Mouse (Mus musculus) spleen, postnatal 4 days (tissue): ENCODE results near the gene Kif5c.

ENCODE experiments used
- DNase-seq, 2 experiments: peaks; one replicate each; pipeline ENCODE4 v3.0.0; 2022; ENCODE audit warnings: low spot score in 2 of 2

The Kif5c gene

DNA sequence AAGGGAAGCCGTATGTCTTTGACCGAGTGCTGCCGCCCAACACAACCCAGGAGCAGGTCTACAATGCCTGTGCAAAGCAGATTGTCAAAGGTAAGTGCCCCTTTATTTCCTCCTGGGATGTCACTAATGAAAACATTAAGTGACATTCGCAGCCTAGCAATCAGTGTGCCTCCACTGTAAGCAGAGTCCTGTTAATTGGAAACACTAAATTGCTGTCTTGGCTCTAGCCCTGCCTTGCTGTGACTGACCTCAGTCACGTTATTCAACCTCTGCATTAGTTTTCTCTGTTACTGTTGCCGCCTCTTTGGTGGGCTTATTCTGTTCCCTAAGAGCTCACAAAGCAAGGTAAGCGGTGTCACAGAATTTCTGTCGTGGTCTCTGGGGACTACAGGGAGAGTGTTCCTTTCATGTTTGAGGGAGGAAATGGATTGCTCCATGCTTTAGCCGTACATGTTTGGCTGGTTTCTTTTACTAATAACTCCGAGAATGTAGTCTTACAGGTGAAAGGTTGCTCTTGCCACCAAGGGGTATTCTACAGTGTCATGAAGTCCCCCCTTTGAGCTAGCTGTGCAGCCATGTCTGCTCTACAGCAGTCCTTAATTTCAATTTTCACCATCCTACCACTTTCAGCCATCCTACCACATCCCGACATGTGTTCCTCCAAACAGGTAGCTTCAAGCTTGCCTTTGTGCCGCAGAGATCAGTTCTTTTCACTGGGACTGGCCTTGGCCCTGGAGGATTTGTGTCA lies 52.8 kb downstream of the Kif5c start:
- DNase-seq: no peak

GRCm38 (mm10) chr2:49672501-49672874 lies 53.4 kb downstream of the Kif5c start:
- no peak for DNase-seq

DNA sequence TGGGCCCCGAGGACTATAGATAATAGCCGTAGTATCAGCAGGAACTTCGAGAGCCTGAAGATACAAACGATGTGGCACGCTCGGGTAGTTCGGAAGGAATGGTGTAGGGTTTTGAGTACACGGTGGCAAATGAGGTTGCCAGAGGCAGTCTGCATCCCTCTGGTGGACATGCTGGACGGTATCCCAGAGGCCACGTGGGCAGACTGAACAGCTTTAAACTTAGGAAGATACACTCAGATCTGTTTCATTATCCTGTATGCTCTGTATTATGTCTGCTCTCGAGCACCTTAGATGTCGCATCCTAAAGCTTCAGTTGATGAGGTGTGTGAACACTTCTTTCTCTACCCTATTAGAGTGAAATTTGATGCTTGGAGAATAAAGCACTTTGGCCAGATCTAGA lies 56.9 kb downstream of the Kif5c start:
- no peak for DNase-seq

GRCm38 (mm10) chr2:49678386-49678785 lies 59.3 kb downstream of the Kif5c start:
- DNase-seq: no peak

DNA sequence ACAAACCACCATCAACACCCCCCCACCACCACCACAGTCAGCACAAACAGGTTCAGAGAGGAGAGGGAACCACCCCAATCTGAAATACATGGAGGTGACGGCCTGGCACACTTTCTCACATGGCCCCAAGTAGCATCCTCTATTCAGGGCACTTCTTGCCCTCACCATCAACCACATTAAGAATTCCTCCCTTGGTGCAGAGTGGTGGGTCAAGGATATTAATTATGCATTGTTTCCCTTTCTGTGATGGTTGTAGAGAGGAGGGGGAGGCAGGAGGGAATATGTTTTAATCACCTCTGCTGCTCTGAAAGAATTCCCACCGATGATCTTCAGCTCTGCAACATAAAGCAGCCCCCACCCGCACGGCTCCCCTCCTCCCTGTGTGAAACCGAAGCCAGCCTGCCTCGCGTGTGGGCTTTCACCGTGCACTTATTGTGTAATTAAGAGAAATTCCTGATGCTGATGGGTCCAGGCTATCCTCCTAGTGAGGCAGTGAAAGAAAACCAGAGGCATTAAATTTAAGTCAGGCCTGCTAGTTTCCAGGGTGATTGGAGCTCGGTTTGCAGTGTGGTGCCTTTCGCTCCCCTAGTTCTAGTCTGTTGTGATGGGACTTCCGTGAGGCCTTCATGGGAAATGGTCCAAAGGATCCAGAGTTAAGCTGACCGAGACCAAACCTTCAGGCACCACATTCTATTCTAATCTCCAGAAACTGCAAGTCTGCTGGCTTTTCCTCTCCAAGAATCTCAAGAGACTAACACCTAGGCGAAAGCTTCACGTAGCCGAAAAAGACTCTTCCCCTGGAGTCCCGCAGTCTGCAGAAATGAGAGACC lies 60.3 kb downstream of the Kif5c start:
- no peak for DNase-seq

GRCm38 (mm10) chr2:49682754-49683153 lies 63.7 kb downstream of the Kif5c start:
- no peak for DNase-seq

- no peak for DNase-seq
These were observed 65.7 kb downstream of the Kif5c start for GRCm38 (mm10) chr2:49684808-49685207.

DNA sequence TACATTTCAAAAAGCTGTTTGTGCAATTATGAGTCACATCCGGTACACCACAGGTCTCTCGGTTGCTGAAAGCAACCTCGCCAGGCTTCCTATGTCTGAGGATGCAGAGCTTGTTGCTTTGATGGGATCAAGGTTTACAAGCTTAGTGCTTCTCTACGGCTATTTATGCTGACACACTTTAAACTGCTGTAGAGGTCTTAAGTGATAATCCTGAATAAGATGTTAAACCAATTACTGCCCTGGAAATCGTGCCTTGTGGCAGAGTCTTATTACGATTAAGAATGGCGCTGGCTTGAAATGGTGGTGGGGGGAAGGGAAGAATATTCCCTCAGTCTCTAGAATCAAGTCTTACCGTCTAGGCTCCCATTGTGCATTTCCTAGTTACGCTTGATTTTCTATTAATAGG lies 71.3 kb downstream of the Kif5c start:
- DNase-seq: no peak

GRCm38 (mm10) chr2:49691441-49691840 lies 72.3 kb downstream of the Kif5c start:
- no peak for DNase-seq

DNA sequence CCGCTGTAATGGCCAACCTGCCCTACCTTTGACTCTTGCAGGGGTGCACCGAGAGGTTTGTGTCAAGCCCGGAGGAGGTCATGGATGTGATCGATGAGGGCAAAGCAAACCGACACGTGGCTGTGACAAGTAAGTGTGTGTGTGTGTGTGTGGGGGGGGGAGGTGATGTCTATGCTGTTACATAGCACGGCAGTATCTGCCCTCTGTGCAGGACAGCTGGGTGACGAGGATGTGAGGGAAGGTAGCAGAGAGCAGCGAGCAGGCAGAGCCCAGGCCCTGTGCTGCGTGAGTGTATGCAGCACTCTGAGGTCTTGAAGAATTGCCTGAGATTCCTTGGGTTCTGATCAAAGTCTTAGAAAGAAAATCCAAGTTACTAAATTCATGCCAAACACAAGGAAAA lies 75.6 kb downstream of the Kif5c start:
- no peak for DNase-seq

DNA sequence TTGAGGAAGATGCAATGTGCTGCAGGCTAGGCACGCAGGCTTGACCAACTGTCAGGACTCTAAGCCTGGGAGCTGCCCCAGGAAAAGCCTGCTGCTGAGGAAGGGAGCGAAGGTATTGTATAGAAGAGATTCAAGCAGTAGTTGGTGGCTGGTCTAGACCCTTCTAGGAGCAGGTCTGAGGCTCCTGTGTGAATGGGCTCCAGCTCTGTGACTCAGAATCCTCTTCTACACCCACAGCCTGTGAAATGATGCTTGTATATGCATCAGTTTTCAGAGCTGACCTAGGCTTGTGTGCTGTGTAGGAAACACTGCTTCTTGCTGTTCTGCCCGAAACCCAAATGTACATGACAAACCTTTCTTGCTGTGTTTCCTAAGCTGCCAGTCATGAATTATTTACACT lies 76.4 kb downstream of the Kif5c start:
- DNase-seq: no peak

GRCm38 (mm10) chr2:49698851-49699250 lies 79.8 kb downstream of the Kif5c start:
- no peak for DNase-seq

DNA sequence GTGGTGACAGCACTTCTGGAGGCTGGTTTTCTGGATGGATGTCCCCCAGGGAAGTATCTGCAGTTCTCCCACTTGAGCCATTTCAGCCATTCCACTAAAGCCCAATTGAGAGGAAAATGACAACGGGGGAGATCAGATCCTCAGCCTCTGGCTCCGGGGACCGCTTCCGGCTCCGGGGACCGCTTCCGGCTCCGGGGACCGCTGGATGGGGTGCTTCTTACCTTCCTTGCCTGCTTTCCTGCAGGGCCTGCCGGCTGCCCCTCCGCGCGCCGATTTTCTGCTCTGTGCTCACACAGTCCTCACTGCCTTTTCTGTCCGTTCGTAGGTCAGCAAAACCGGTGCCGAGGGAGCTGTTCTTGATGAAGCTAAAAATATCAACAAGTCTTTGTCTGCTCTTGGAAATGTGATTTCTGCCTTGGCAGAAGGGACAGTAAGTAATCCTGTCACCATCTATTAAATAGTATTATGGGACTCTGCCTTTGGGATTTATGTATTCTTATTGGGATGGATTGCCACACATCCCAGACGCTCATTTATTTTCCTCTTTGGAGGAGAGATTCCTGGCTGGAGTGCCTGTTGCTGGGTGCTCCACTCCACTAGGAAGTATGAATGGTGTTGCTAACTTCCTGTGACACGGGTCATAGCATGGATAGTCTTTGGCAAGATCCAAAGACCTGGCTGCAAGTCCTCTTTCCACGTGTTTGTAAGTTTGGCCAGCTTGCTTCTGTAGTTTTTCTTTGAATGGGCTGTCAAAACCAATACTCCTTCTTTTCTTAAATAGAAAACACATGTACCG lies 81.3 kb downstream of the Kif5c start:
- DNase-seq: no peak

- DNase-seq: no peak
These were observed 91.1 kb downstream of the Kif5c start for GRCm38 (mm10) chr2:49710223-49710622.

- no peak for DNase-seq
These were observed 92.6 kb downstream of the Kif5c start for GRCm38 (mm10) chr2:49711693-49712092.

DNA sequence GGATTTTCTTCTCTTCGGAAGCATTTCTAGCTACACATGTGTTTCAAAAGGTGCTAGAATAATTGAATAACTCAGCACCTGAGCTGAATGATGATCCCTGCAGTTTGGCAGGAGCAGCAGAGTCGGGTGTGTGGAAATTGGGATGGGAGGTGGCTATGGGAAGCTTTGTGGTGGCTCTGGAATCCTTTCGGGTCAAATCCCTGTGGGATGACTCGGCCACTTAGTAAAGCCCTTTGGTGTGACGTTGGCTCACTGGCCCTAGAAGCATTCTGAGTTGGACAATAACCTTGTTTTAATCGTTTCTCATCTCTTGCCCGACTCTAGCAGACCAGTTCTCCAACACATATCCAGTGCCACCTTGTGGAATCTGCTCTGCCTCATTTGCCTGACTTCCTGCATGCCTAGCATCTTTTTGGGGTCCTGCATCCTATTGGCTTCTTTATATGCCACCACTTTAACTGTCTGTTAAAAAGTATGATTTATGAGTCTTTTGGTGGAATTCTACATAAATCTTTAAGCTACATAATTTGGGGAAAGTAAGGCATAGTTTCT lies 93.3 kb downstream of the Kif5c start:
- no peak for DNase-seq

DNA sequence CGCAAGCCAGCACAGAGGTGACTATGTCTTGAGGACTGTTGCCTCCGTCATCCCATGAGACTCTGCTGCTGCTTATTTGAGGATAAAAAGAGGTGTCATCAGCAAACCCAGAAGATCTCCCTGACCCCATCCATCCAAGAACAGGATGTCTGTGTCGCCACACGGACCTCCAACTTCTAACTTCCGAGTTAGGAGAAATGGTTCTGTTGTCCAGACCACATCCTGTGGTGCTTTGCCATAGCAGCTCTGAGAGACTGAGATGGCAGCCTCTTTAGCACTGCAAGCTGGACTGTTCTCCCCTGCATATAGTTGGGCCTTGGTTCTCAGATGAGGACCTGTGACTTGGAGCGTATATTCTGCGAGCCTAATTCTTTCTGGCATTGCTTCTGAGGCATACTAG lies 97.4 kb downstream of the Kif5c start:
- DNase-seq: no peak

GRCm38 (mm10) chr2:49717437-49718116 lies 98.5 kb downstream of the Kif5c start:
- DNase-seq: no peak

GRCm38 (mm10) chr2:49718492-49718891 lies 99.4 kb downstream of the Kif5c start:
- no peak for DNase-seq

DNA sequence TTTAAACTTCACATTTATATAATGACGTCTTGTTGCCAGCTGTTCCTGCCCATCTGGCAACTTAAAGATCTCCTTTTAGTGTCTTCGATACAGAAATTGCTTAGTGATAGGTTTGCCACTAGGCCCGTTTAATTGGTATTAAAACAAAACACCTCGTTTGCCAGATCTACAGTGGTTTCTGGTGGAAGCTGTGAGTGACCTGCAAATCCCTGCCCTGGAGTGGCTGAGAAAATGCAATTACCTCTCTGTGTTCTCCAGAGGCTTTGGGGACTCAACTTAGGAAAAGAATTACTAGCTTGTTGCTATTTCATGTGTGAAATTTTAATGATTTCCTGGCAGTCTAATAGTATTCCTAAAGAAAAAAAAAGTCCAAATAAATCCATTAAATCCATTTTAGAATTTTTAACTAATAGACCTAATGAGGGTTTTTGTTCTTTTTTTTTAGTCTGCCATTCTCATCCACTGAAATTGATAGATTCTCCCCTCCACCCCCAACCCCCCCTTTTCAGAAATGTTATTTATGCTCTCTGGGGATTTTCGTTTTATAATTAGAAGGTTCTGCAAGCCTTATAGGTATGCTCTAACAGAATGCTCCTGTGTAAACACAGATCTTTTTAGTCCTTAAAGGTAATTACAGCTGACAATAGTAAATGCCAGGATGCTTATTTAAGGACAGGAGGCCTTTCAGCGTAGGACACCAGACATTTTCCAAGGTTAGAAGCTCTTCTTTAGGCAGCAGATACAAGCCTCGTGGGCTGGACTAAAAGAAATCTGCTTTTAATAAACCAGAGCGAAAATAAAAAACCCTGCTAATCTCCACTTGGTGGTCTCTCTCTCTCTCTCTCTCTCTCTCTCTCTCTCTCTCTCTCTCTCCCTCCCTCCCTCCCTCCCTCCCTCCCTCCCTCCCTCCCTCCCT lies 100.1 kb downstream of the Kif5c start:
- no peak for DNase-seq
